Mouse (Mus musculus) megakaryocyte, embryonic 14.5 days (primary cell): ENCODE measurements at regions not wholly inside any gene's neighbourhood (a gene's known extent, or its start where the extent isn't known, plus 50 kb on each side); places are given as distances from the start of the nearest gene placed in this dataset.

ENCODE experiments used
- FLI1 ChIP-seq: IDR thresholded peaks from 2 replicates; pipeline ENCODE4 v1.6.1; 2012; ENCODE audit warnings: low read length, inconsistent platforms, mixed read lengths
- GATA1 ChIP-seq: IDR thresholded peaks from 3 replicates; pipeline ENCODE4 v1.6.1; 2012; ENCODE audit warnings: mixed read lengths, low read length, inconsistent platforms, borderline replicate concordance

GRCm38 (mm10) chr13:52045349-52045748 is 198.9 kb downstream of the Gadd45g start:
- TF ChIP-seq GATA1 (no peak), FLI1 (no peak)
